Mouse (Mus musculus): ENCODE results near the gene Sergef. TPM values are rescaled to one million over a fixed set of nuclear protein-coding genes. Genes with fewer than 3 reads are reported as not detected.

Gene Sergef
- polyA plus RNA-seq, 1 experiment from 2014 or later, result 13.4 TPM

DNA sequence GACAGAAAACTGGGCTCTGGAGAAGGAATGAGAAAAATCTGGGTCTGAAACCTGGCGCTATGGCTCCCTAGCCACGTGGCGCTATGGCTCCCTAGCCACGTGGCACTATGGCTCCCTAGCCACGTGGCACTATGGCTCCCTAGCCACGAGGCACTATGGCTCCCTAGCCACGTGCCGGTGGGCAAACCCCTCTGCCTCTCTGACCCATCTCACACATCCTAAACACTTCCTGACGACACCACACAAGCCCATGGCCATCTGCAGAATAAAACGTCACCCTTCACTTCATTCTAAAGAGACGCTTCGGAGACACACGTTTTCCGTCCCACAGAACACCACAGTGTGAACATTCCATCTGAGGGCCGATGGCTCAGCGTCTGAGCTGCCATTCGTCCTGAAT is 117.8 kb downstream of the Sergef start:
- no peak for ATAC-seq
- TF ChIP-seq CTCF (IDR thresholded peaks at IDR 0.05), result no peak
- ChIA-PET POLR2A (no interaction called here), CTCF (no interaction called here)
- DNase-seq (ENCODE audit: low read depth, low spot score), result no peak
- in situ Hi-C loops (cut with MboI; ENCODE audit: low pct_unique_long_range_greater_than_20kb), result no loop called here
- no peaks in the 10 kb centered on the region for H3K27me3 ChIP-seq

DNA sequence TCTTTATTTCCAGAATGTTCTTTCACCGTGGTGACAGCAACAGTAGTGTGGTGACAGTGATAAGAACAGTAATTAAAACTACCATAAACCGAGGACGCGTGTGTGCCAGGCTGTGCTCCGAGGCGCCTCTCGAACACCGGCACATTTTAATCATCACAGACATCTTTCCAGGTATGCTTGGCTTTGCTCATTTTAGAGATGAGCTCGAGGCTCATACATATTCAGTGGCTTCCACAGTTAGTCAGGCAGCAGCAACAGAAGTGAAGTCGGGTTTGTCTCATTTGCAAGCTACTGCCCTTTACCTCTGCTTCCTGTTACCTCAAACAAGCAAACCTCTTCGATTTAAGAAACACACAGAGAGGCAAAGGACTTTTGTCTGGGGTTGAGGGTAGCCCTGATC is 120.5 kb downstream of the Sergef start:
- in situ Hi-C loops (cut with MboI; ENCODE audit: low pct_unique_long_range_greater_than_20kb), result no loop called here

DNA sequence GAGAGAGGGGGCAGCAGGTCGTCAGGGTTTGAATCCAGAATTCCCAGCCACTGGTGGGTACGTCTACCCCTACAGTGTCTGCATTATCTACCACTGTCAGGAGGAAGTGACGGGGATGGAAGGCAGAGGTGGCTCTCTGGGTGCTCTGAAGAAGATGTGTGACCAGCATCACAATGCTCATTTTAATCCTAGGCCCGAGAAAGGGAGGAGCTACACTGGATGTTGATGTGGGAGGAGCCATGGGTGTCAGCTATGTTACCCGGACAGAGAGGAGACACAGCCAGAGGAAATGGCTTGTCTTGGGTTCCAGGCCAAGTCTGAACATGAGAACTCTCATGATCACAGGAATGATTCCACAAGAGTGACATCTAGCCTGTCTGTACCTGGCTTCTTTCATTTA is 122.4 kb downstream of the Sergef start:
- TF ChIP-seq CTCF (IDR thresholded peaks at IDR 0.05), result no peak
- no peaks in the 10 kb centered on the region for H3K27me3 ChIP-seq
- no peak for DNase-seq (ENCODE audit: low read depth, low spot score)
- no peak for ATAC-seq
- CTCF ChIA-PET, result no interaction called here
- POLR2A ChIA-PET, result no interaction called here
- in situ Hi-C loops (cut with MboI; ENCODE audit: low pct_unique_long_range_greater_than_20kb), result no loop called here

More for the DNA sequence above, 120.5 kb downstream of the Sergef start:
- ChIA-PET POLR2A (no interaction called here), CTCF (no interaction called here)
- no peak for TF ChIP-seq CTCF (IDR thresholded peaks at IDR 0.05)
- DNase-seq (ENCODE audit: low read depth, low spot score) (no peak), ATAC-seq (no peak)
- no peaks in the 10 kb centered on the region for H3K27me3 ChIP-seq

DNA sequence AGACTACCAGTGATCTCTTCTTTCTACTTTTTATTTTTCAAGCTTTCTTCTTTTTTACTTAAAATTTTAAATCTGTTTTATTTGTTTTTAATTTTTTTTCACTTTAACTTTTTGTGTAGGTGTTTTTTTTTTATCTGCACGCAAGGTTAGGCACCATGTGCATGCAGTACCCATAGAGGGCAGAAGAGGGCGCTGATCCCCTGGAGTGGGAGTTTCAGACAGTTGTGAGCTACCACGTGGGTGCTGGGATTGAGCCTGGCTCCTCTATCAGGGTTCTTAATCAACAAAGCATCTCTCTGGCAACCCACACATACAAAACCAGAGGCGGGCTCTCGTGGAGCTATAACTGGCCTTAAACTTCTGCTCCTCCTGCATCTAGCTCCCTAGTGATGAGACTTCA is 123.6 kb downstream of the Sergef start:
- ChIA-PET POLR2A (interaction anchor here (0.7 kb wide), 1 partner anchor 19 kb away, joined by 3 read pairs; no protein-coding TSS in a partner anchor), CTCF (interaction anchor here (1.8 kb wide), 1 partner anchor 90 kb away, joined by 4 read pairs; no protein-coding TSS in a partner anchor)
- in situ Hi-C loops (cut with MboI; ENCODE audit: low pct_unique_long_range_greater_than_20kb), result no loop called here
- no peaks in the 10 kb centered on the region for H3K27me3 ChIP-seq
- no peak for ATAC-seq
- no peak for DNase-seq (ENCODE audit: low read depth, low spot score)
- TF ChIP-seq CTCF (IDR thresholded peaks at IDR 0.05), result no peak

DNA sequence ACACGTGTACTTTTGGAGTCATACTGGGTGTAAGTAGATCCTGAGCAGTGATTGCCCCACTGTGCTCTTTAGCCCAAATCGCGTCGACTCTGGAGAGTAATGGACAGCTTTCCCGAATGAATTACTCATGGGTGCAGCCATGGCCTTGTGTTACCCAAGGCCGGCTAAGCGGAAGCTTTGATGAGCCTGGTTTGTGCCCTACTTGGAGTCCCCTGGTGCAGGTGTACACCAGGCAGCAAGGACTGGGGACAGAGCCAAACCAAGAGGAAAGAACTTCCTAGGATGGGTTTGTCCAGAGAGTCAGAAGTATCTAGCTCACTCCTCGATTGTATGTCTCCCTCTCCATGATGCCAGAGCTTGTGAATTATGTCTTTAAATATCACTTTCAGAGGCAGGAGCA is 124.6 kb downstream of the Sergef start:
- TF ChIP-seq CTCF (IDR thresholded peaks at IDR 0.05), result no peak
- no peak for DNase-seq (ENCODE audit: low read depth, low spot score)

DNA sequence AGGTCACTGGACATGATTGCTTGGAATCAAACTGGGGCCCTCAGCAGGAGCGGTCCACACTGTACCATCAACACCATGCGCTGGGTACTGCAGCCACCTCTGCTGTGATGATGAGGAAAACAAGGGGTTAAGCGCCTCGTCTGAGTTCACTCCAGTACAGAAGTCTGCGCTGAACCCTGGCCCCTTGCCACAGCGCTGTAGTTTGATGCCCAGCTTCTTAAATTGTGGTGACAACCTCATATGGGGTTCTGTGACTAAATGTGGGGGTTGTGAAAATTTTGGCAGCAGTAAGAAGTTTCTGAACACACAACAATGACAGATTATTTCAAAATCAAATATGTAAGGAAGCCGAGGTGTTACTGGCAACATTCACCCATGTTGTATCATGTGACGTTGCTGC is 126.0 kb downstream of the Sergef start:
- ChIA-PET POLR2A (no interaction called here), CTCF (no interaction called here)
- H3K27me3 ChIP-seq, result no peaks in the 10 kb centered on the region
- no peak for TF ChIP-seq CTCF (IDR thresholded peaks at IDR 0.05)
- ATAC-seq, result no peak
- DNase-seq (ENCODE audit: low read depth, low spot score), result no peak
- in situ Hi-C loops (cut with MboI; ENCODE audit: low pct_unique_long_range_greater_than_20kb), result no loop called here

More for the DNA sequence above, 124.6 kb downstream of the Sergef start:
- ChIA-PET POLR2A (no interaction called here), CTCF (interaction anchor here (1.8 kb wide), 1 partner anchor 91 kb away, joined by 4 read pairs; no protein-coding TSS in a partner anchor)
- in situ Hi-C loops (cut with MboI; ENCODE audit: low pct_unique_long_range_greater_than_20kb), result no loop called here
- H3K27me3 ChIP-seq, result no peaks in the 10 kb centered on the region
- ATAC-seq, result no peak

DNA sequence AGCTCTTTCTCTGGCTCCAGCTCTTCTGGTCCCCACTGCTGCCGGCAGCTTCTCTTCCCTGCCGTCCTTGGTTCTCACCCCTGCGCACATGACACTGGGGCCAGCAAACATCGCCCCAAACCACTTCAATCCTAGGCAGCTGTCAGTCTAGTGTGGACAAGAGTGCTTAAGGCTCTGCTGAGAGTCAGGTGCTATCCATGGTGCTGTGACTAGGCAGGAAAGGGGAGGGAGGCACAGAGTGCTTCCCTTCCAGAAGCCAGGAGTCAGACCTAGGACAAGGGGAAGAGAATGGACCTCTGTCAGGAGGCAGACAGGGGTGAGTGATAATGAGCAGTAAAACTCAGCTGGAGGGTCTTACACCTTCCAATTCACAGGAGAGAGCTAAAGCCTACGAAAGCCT is 126.8 kb downstream of the Sergef start:
- in situ Hi-C loops (cut with MboI; ENCODE audit: low pct_unique_long_range_greater_than_20kb), result no loop called here
- no peak for ATAC-seq

DNA sequence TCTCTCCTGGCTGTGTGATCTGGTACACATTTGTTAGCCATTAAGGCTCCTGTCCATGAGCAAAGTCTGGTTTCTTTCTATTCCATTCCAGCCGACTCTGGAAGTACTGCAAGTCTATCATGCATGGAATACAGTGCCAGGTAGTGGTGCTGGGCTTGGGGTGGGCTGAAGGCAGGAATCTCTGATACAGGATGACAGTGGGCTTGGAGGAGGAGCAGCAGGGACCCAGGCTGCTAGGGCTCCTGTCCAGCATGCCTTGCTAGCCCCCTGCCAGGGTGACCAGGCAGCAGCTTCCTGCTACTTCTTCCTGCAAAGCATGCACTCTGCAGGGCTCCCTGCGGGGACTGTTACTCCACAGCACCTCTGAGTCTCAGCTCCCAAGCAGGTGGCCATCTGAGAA is 128.8 kb downstream of the Sergef start:
- no peak for DNase-seq (ENCODE audit: low read depth, low spot score)
- ChIA-PET CTCF (no interaction called here), POLR2A (no interaction called here)
- no peaks in the 10 kb centered on the region for H3K27me3 ChIP-seq
- no peak for TF ChIP-seq CTCF (IDR thresholded peaks at IDR 0.05)
- no peak for ATAC-seq
- in situ Hi-C loops (cut with MboI; ENCODE audit: low pct_unique_long_range_greater_than_20kb), result no loop called here

More for the DNA sequence above, 126.8 kb downstream of the Sergef start:
- no peak for DNase-seq (ENCODE audit: low read depth, low spot score)
- H3K27me3 ChIP-seq, result no peaks in the 10 kb centered on the region
- CTCF ChIA-PET, result no interaction called here
- POLR2A ChIA-PET, result interaction anchor here (0.6 kb wide), 1 partner anchor 65 kb away, joined by 3 read pairs; no protein-coding TSS in a partner anchor
- no peak for TF ChIP-seq CTCF (IDR thresholded peaks at IDR 0.05)

DNA sequence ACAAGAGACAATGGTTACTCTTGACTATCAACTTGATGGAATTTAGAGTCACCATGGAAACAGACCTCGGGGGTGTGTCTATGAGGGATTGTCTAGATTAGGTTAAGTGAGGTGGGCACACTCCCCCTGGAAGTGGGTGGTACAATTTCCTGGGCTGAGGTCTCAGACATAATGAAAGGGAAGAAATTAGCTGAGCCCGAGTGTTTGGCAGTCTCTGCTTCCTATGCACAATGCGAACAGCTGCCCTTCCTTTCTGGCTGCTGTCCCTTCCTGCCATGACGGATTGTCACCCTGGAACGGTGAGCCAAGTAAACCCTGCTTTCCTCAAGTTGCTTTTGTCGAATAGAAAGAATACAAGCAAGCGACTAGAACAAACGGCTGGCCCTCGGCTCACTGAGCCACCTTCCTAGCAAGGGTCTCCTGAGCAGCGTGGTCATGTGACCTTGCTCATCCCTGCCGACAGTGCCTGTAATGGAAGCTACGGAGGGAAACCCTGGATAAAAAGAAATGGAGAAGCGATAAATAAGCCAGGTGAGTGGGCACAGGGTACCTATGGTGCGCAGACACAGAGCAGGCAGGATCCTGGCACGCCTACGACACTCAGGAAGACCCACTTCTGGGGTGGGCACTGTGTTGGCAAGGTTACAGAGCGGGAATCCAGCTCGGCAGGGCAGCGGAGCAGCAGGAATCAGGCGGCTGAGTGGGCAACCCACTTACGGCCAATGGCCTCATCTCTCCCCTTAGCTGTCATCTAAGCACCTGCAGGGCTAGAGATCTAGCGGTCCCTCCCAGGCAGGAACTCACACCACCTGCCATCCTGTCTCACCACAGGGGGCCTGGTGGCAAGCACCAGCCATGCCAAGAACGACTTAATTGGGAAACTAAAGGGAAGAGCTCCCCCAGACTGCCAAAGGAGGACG is 130.0 kb downstream of the Sergef start:
- DNase-seq (ENCODE audit: low read depth, low spot score) (no peak), ATAC-seq (no peak)

DNA sequence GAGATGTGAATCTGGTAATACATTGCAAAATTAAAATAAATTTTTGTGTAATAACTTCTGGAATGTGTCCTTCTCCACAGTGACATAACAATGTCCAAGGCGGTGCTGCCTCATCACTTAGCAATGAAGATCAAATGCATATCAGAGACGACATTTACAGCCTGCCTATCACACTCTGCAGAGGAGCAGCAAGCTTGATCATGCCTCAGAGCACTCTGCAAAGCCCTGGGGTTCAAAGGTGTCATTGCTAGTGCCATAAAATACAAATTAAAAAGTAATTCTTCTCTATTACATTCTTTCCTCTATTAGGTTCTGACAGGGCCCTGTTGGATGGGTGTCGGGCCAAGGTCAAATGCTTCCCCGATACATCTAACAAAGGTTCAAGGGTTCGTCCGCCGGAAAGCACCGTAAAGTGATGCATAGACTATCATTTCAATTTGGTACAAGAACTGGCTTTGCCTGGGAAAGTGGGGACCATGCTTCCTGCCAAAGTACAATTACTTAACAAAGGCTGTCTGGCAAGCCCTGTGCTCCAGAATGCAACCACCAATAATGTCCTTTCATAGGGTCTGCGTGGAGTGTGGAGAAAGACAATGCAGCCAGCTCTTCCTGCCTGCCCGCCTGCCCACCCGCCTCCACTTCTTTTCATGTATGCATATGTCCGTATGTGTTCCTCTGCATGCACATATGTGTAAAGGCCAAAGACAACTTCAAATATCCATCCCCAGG is 130.9 kb downstream of the Sergef start:
- ATAC-seq (no peak), DNase-seq (ENCODE audit: low read depth, low spot score) (no peak)
- in situ Hi-C loops (cut with MboI; ENCODE audit: low pct_unique_long_range_greater_than_20kb), result no loop called here
- no peak for TF ChIP-seq CTCF (IDR thresholded peaks at IDR 0.05)
- no peaks in the 10 kb centered on the region for H3K27me3 ChIP-seq
- CTCF ChIA-PET, result no interaction called here
- POLR2A ChIA-PET, result no interaction called here

More for the DNA sequence above, 130.0 kb downstream of the Sergef start:
- CTCF ChIA-PET, result no interaction called here
- POLR2A ChIA-PET, result no interaction called here
- TF ChIP-seq CTCF (IDR thresholded peaks at IDR 0.05), result no peak
- H3K27me3 ChIP-seq, result no peaks in the 10 kb centered on the region
- in situ Hi-C loops (cut with MboI; ENCODE audit: low pct_unique_long_range_greater_than_20kb), result no loop called here

DNA sequence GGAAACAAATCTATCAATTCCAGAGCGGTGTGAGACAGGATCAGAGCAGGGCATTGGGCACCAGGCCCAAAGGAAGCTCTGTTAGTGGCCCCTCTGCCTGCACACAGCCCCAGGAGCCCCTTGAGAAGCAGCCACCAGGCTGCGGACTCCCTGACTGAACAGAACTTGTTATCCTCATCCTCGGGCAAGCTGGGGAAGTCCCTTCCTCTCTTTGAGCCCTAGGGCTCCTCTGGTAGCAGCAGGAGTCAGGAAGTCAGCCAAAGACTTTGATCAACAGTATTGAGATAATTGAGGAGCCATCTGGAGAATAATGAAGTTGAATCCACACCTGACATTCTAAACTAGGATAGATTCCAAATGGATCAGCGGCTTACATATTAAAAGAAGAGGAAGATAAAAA is 135.4 kb downstream of the Sergef start:
- POLR2A ChIA-PET, result no interaction called here
- H3K27me3 ChIP-seq, result no peaks in the 10 kb centered on the region
- in situ Hi-C loops (cut with MboI; ENCODE audit: low pct_unique_long_range_greater_than_20kb), result no loop called here
- no peak for TF ChIP-seq CTCF (IDR thresholded peaks at IDR 0.05)
- CTCF ChIA-PET, result no interaction called here
- DNase-seq (ENCODE audit: low read depth, low spot score) (no peak), ATAC-seq (no peak)
